Mouse (Mus musculus): ENCODE measurements around the gene Fam83d.

GRCm38 (mm10) chr2:158770126-158770757 is 2.3 kb downstream of the Fam83d start:
- no peak for TF ChIP-seq POLR2A (IDR thresholded peaks at IDR 0.05; ENCODE audit: control insufficient read depth, low read depth, low read length)
- TF ChIP-seq CTCF (IDR thresholded peaks at IDR 0.05; ENCODE audit: control insufficient read depth, insufficient read depth, insufficient replicate concordance, low read depth, low read length): no peak
